Mouse (Mus musculus) gastrocnemius, adult 18-20 months (tissue): Measurements from ENCODE around the gene Olfr1133. TPM values are rescaled to one million over a fixed set of nuclear protein-coding genes. Genes with fewer than 3 reads are reported as not detected.
"Not testable (repeated sequence)": the region's sequence is repeated elsewhere in the genome, so short reads cannot be mapped to it uniquely, and the experiment has no call there.

Experiments
- DNase-seq: peaks from one replicate; pipeline ENCODE4 v3.0.0; 2021; ENCODE audit warnings: low spot score
- long read RNA-seq, 2 experiments: library from polyadenylated mRNA; stranded (forward); transcript quantifications; one replicate each; pipeline ENCODE4 v2.0.0; 2021
- total RNA-seq, 2 experiments: library from RNA; stranded (reverse); gene quantifications; 2 replicates each; pipeline ENCODE4 v1.2.3; 2021

The Olfr1133 gene
- total RNA-seq: not detected
- long read RNA-seq, experiment 1: 0 reads
- long read RNA-seq, experiment 2: 0 reads

GRCm38 (mm10) chr2:87647274-87647673 is at the start of gene Olfr1133:
Olfr1133 (minus strand) TSS chr2:87647374.
- DNase-seq: no peak

GRCm38 (mm10) chr2:87693847-87694246 is 46.7 kb upstream of the Olfr1133 start, which contains the start of gene Olfr1136:
Olfr1136 (minus strand) TSS chr2:87693947.
- DNase-seq: no peak

GRCm38 (mm10) chr2:87673564-87673963 is 26.4 kb upstream of the Olfr1133 start, which contains the start of gene Olfr1135:
Olfr1135 (minus strand) TSS chr2:87673664.
- no peak for DNase-seq

GRCm38 (mm10) chr2:87658360-87658759 is 11.2 kb upstream of the Olfr1133 start, which contains the start of gene Olfr1134:
Olfr1134 (minus strand) TSS chr2:87658460.
- DNase-seq: no peak

GRCm38 (mm10) chr2:87642441-87642840 is 4.7 kb downstream of the Olfr1133 start:
- no peak for DNase-seq

GRCm38 (mm10) chr2:87637435-87637834 is 9.7 kb downstream of the Olfr1133 start, which contains the start of gene Olfr1132:
Olfr1132 (minus strand) TSS chr2:87637535.
- DNase-seq: no peak

GRCm38 (mm10) chr2:87626804-87627203 is 20.4 kb downstream of the Olfr1133 start, which contains the start of gene Olfr1131:
Olfr1131 (plus strand) TSS chr2:87627104.
- no peak for DNase-seq

- not testable (repeated sequence) for DNase-seq
Observed at GRCm38 (mm10) chr2:87605912-87606311, 41.3 kb downstream of the Olfr1133 start, which contains the start of gene Olfr1130. Olfr1130 (plus strand) TSS chr2:87606212.

Other genes starting within 250 kb of the Olfr1133 start
- gene Olfr1123, start 230.7 kb downstream of the Olfr1133 start, total RNA-seq: not detected
- not detected for gene Olfr1124, start 217.1 kb downstream of the Olfr1133 start, total RNA-seq
- not detected for gene Olfr1126, start 193.4 kb downstream of the Olfr1133 start, total RNA-seq
- not detected for gene Pramel7, start 150.3 kb downstream of the Olfr1133 start, total RNA-seq
- gene Pramel6, start 140.8 kb downstream of the Olfr1133 start, total RNA-seq: not detected
- gene Olfr153, start 115.6 kb downstream of the Olfr1133 start, total RNA-seq: not detected
- not detected for gene Olfr1128, start 101.8 kb downstream of the Olfr1133 start, total RNA-seq
- gene Olfr1129, start 73.5 kb downstream of the Olfr1133 start, total RNA-seq: not detected
- not detected for gene Olfr1130, start 41.2 kb downstream of the Olfr1133 start, total RNA-seq
- not detected for gene Olfr1131, start 20.3 kb downstream of the Olfr1133 start, total RNA-seq
- not detected for gene Olfr1132, start 9.8 kb downstream of the Olfr1133 start, total RNA-seq
- not detected for gene Olfr1134, start 11.1 kb upstream of the Olfr1133 start, total RNA-seq
- not detected for gene Olfr1135, start 26.3 kb upstream of the Olfr1133 start, total RNA-seq
- not detected for gene Olfr1136, start 46.6 kb upstream of the Olfr1133 start, total RNA-seq
- not detected for gene Olfr1137, start 65.8 kb upstream of the Olfr1133 start, total RNA-seq
- not detected for gene Olfr1138, start 92.6 kb upstream of the Olfr1133 start, total RNA-seq
- not detected for gene Olfr1140, start 96.4 kb upstream of the Olfr1133 start, total RNA-seq
- not detected for gene Olfr1141, start 106.6 kb upstream of the Olfr1133 start, total RNA-seq
- not detected for gene Olfr152, start 132.1 kb upstream of the Olfr1133 start, total RNA-seq
- gene Olfr1143, start 153.2 kb upstream of the Olfr1133 start, total RNA-seq: not detected
- gene Olfr1145, start 162.4 kb upstream of the Olfr1133 start, total RNA-seq: not detected
- not detected for gene Olfr1148, start 183.2 kb upstream of the Olfr1133 start, total RNA-seq
- not detected for gene Olfr1150-ps1, start 196.6 kb upstream of the Olfr1133 start, total RNA-seq
- not detected for gene Olfr1151, start 208.5 kb upstream of the Olfr1133 start, total RNA-seq
- gene Olfr1152, start 219.1 kb upstream of the Olfr1133 start, total RNA-seq: not detected
- not detected for gene Olfr1153, start 247.6 kb upstream of the Olfr1133 start, total RNA-seq